Mouse (Mus musculus): ENCODE data around the gene Fmn2. TPM values are rescaled to one million over a fixed set of nuclear protein-coding genes. Genes with fewer than 3 reads are reported as not detected.
A peak's percentile ranks its signal among the peaks of the same experiment; 100 is the strongest.

Fmn2 gene
- total and polyA plus RNA-seq, 2 experiments from 2014 or later, result 5.9 to 21.3 TPM

- H3K27ac ChIP-seq (ENCODE audit: low read depth, low read length), result no peak overlapping the region
- no peak overlapping the region for H3K9ac ChIP-seq
- WGBS, result 8% methylated on average over 4 of the region's 4 CpGs
- no peaks in the 10 kb centered on the region for H3K9me3 ChIP-seq (ENCODE audit: low read length)
- no peak overlapping the region for H3K4me3 ChIP-seq (ENCODE audit: low read depth, low read length)
- peak; percentile 85 for TF ChIP-seq CTCF (IDR thresholded peaks at IDR 0.05; ENCODE audit: low read depth)
- ATAC-seq, result peak; percentile 43; the same call in 1 of the 2 replicates
- H3K4me1 ChIP-seq (ENCODE audit: insufficient read depth), result no peaks in the 10 kb centered on the region
- peak; percentile 84 for DNase-seq
- H3K4me2 ChIP-seq (ENCODE audit: low read depth), result no peak overlapping the region
- no peaks in the 10 kb centered on the region for H3K27me3 ChIP-seq (ENCODE audit: insufficient read depth, low read length)
- no peaks in the 10 kb centered on the region for H3K36me3 ChIP-seq (ENCODE audit: insufficient read depth)
Measured at GRCm38 (mm10) chr1:174594989-174595388, 93.4 kb downstream of the Fmn2 start.

- DNase-seq, result no peak
- H3K27me3 ChIP-seq (ENCODE audit: insufficient read depth, low read length), result no peaks in the 10 kb centered on the region
- ATAC-seq, result no peak
- H3K27ac ChIP-seq (ENCODE audit: low read depth, low read length), result no peak overlapping the region
- no peak for TF ChIP-seq CTCF (IDR thresholded peaks at IDR 0.05; ENCODE audit: low read depth)
- no peak overlapping the region for H3K4me2 ChIP-seq (ENCODE audit: low read depth)
- no peaks in the 10 kb centered on the region for H3K9me3 ChIP-seq (ENCODE audit: low read length)
- 92% methylated on average over 3 of the region's 3 CpGs for WGBS
- H3K9ac ChIP-seq, result no peak overlapping the region
- H3K4me3 ChIP-seq (ENCODE audit: low read depth, low read length), result no peak overlapping the region
- no peaks in the 10 kb centered on the region for H3K36me3 ChIP-seq (ENCODE audit: insufficient read depth)
- no peaks in the 10 kb centered on the region for H3K4me1 ChIP-seq (ENCODE audit: insufficient read depth)
Measured at GRCm38 (mm10) chr1:174597495-174597894, 95.9 kb downstream of the Fmn2 start.

- ATAC-seq, result no peak
- no peak overlapping the region for H3K4me2 ChIP-seq (ENCODE audit: low read depth)
- no peak for DNase-seq
- H3K27me3 ChIP-seq (ENCODE audit: insufficient read depth, low read length), result no peaks in the 10 kb centered on the region
- 91% methylated on average over 6 of the region's 6 CpGs for WGBS
- H3K9ac ChIP-seq, result no peak overlapping the region
- H3K27ac ChIP-seq (ENCODE audit: low read depth, low read length), result no peak overlapping the region
- H3K4me3 ChIP-seq (ENCODE audit: low read depth, low read length), result no peak overlapping the region
- no peaks in the 10 kb centered on the region for H3K9me3 ChIP-seq (ENCODE audit: low read length)
- no peaks in the 10 kb centered on the region for H3K4me1 ChIP-seq (ENCODE audit: insufficient read depth)
- no peak for TF ChIP-seq CTCF (IDR thresholded peaks at IDR 0.05; ENCODE audit: low read depth)
- H3K36me3 ChIP-seq (ENCODE audit: insufficient read depth), result no peaks in the 10 kb centered on the region
Measured at GRCm38 (mm10) chr1:174598226-174598625, 96.6 kb downstream of the Fmn2 start.

GRCm38 (mm10) chr1:174600041-174600440 is 98.4 kb downstream of the Fmn2 start:
- ATAC-seq (no peak), DNase-seq (no peak)
- no peak overlapping the region for H3K4me2 ChIP-seq (ENCODE audit: low read depth)
- no peaks in the 10 kb centered on the region for H3K4me1 ChIP-seq (ENCODE audit: insufficient read depth)
- H3K9me3 ChIP-seq (ENCODE audit: low read length), result no peaks in the 10 kb centered on the region
- H3K27ac ChIP-seq (ENCODE audit: low read depth, low read length), result no peak overlapping the region
- WGBS, result 95% methylated on average over 2 of the region's 2 CpGs
- no peak overlapping the region for H3K9ac ChIP-seq
- no peak for TF ChIP-seq CTCF (IDR thresholded peaks at IDR 0.05; ENCODE audit: low read depth)
- H3K27me3 ChIP-seq (ENCODE audit: insufficient read depth, low read length), result no peaks in the 10 kb centered on the region
- no peak overlapping the region for H3K4me3 ChIP-seq (ENCODE audit: low read depth, low read length)
- no peaks in the 10 kb centered on the region for H3K36me3 ChIP-seq (ENCODE audit: insufficient read depth)

GRCm38 (mm10) chr1:174600620-174601019 is 99.0 kb downstream of the Fmn2 start:
- Histone ChIP-seq H3K27me3 (ENCODE audit: insufficient read depth, low read length) (no peaks in the 10 kb centered on the region), H3K9ac (no peak overlapping the region), H3K4me1 (ENCODE audit: insufficient read depth) (no peaks in the 10 kb centered on the region), H3K9me3 (ENCODE audit: low read length) (no peaks in the 10 kb centered on the region), H3K36me3 (ENCODE audit: insufficient read depth) (no peaks in the 10 kb centered on the region), H3K27ac (ENCODE audit: low read depth, low read length) (no peak overlapping the region), H3K4me3 (ENCODE audit: low read depth, low read length) (no peak overlapping the region), H3K4me2 (ENCODE audit: low read depth) (no peak overlapping the region)
- WGBS, result 60% methylated on average over 1 of the region's 1 CpGs
- TF ChIP-seq CTCF (IDR thresholded peaks at IDR 0.05; ENCODE audit: low read depth), result no peak
- DNase-seq, result no peak
- no peak for ATAC-seq

- Histone ChIP-seq H3K27ac (ENCODE audit: low read depth, low read length) (no peak overlapping the region), H3K36me3 (ENCODE audit: insufficient read depth) (peaks cover 9% of the 10 kb centered on the region), H3K9ac (no peak overlapping the region), H3K4me1 (ENCODE audit: insufficient read depth) (no peaks in the 10 kb centered on the region), H3K4me3 (ENCODE audit: low read depth, low read length) (no peak overlapping the region), H3K4me2 (ENCODE audit: low read depth) (no peak overlapping the region), H3K27me3 (ENCODE audit: insufficient read depth, low read length) (no peaks in the 10 kb centered on the region), H3K9me3 (ENCODE audit: low read length) (no peaks in the 10 kb centered on the region)
- ATAC-seq, result no peak
- no peak for DNase-seq
- TF ChIP-seq CTCF (IDR thresholded peaks at IDR 0.05; ENCODE audit: low read depth), result no peak
- 77% methylated on average over 4 of the region's 4 CpGs for whole genome bisulfite sequencing
Measured at GRCm38 (mm10) chr1:174617368-174617767, 115.7 kb downstream of the Fmn2 start.

GRCm38 (mm10) chr1:174621512-174621911 is 119.9 kb downstream of the Fmn2 start:
- ATAC-seq, result no peak
- WGBS, result 48% methylated on average over 1 of the region's 1 CpGs
- H3K4me1 ChIP-seq (ENCODE audit: insufficient read depth), result no peaks in the 10 kb centered on the region
- DNase-seq, result no peak
- H3K4me3 ChIP-seq (ENCODE audit: low read depth, low read length), result no peak overlapping the region
- no peak overlapping the region for H3K9ac ChIP-seq
- H3K27ac ChIP-seq (ENCODE audit: low read depth, low read length), result no peak overlapping the region
- H3K36me3 ChIP-seq (ENCODE audit: insufficient read depth), result no peaks in the 10 kb centered on the region
- no peaks in the 10 kb centered on the region for H3K27me3 ChIP-seq (ENCODE audit: insufficient read depth, low read length)
- H3K9me3 ChIP-seq (ENCODE audit: low read length), result no peaks in the 10 kb centered on the region
- no peak for TF ChIP-seq CTCF (IDR thresholded peaks at IDR 0.05; ENCODE audit: low read depth)
- H3K4me2 ChIP-seq (ENCODE audit: low read depth), result no peak overlapping the region

GRCm38 (mm10) chr1:174623054-174623453 is 121.4 kb downstream of the Fmn2 start:
- ATAC-seq (no peak), DNase-seq (no peak)
- Histone ChIP-seq H3K4me2 (ENCODE audit: low read depth) (no peak overlapping the region), H3K4me1 (ENCODE audit: insufficient read depth) (no peaks in the 10 kb centered on the region), H3K27me3 (ENCODE audit: insufficient read depth, low read length) (no peaks in the 10 kb centered on the region), H3K36me3 (ENCODE audit: insufficient read depth) (no peaks in the 10 kb centered on the region), H3K9me3 (ENCODE audit: low read length) (no peaks in the 10 kb centered on the region), H3K9ac (no peak overlapping the region), H3K27ac (ENCODE audit: low read depth, low read length) (no peak overlapping the region), H3K4me3 (ENCODE audit: low read depth, low read length) (no peak overlapping the region)
- 55% methylated on average over 3 of the region's 3 CpGs for WGBS
- TF ChIP-seq CTCF (IDR thresholded peaks at IDR 0.05; ENCODE audit: low read depth), result no peak

Measured in forebrain, postnatal 0 days (tissue).